Mouse (Mus musculus): ENCODE measurements around the gene Etnk1. TPM values are rescaled to one million over a fixed set of nuclear protein-coding genes. Genes with fewer than 3 reads are reported as not detected.

Etnk1 gene
- total RNA-seq, 4 experiments from 2014 or later = 26.4 to 29.2 (median 27.7) TPM

- DNase-seq (ENCODE audit: low spot score) = no peak
These were observed 41.9 kb downstream of the Etnk1 start for GRCm38 (mm10) chr6:143208880-143209279.

- no peak for DNase-seq (ENCODE audit: low spot score)
These were observed 45.7 kb downstream of the Etnk1 start for GRCm38 (mm10) chr6:143212766-143213165.

- no peak for DNase-seq (ENCODE audit: low spot score)
These were observed 46.4 kb downstream of the Etnk1 start for GRCm38 (mm10) chr6:143213461-143213860.

- DNase-seq (ENCODE audit: low spot score) = no peak
These were observed 49.2 kb downstream of the Etnk1 start for GRCm38 (mm10) chr6:143216221-143216620.

- peak; percentile 60 for DNase-seq (ENCODE audit: low spot score)
These were observed 52.3 kb downstream of the Etnk1 start for GRCm38 (mm10) chr6:143219347-143219746.

GRCm38 (mm10) chr6:143221245-143221644 is 54.2 kb downstream of the Etnk1 start:
- DNase-seq (ENCODE audit: low spot score) = no peak

- no peak for DNase-seq (ENCODE audit: low spot score)
These were observed 57.0 kb downstream of the Etnk1 start for GRCm38 (mm10) chr6:143224057-143224456.

- no peak for DNase-seq (ENCODE audit: low spot score)
These were observed 57.9 kb downstream of the Etnk1 start for GRCm38 (mm10) chr6:143224885-143225284.

GRCm38 (mm10) chr6:143228696-143229095 is 61.7 kb downstream of the Etnk1 start:
- DNase-seq (ENCODE audit: low spot score) = no peak

- DNase-seq (ENCODE audit: low spot score) = no peak
These were observed 62.9 kb downstream of the Etnk1 start for GRCm38 (mm10) chr6:143229906-143230305.

- DNase-seq (ENCODE audit: low spot score) = no peak
These were observed 63.9 kb downstream of the Etnk1 start for GRCm38 (mm10) chr6:143230888-143231287.

GRCm38 (mm10) chr6:143232718-143233117 is 65.7 kb downstream of the Etnk1 start:
- DNase-seq (ENCODE audit: low spot score) = no peak

GRCm38 (mm10) chr6:143234868-143235267 is 67.8 kb downstream of the Etnk1 start:
- no peak for DNase-seq (ENCODE audit: low spot score)

GRCm38 (mm10) chr6:143239362-143240074 is 72.5 kb downstream of the Etnk1 start:
- DNase-seq (ENCODE audit: low spot score) = no peak

- DNase-seq (ENCODE audit: low spot score) = no peak
These were observed 76.2 kb downstream of the Etnk1 start for GRCm38 (mm10) chr6:143243191-143243590.

GRCm38 (mm10) chr6:143257921-143258320 is 90.9 kb downstream of the Etnk1 start:
- DNase-seq (ENCODE audit: low spot score) = no peak

GRCm38 (mm10) chr6:143259169-143259629 is 92.2 kb downstream of the Etnk1 start:
- no peak for DNase-seq (ENCODE audit: low spot score)

GRCm38 (mm10) chr6:143259870-143260559 is 93.0 kb downstream of the Etnk1 start:
- no peak for DNase-seq (ENCODE audit: low spot score)

- no peak for DNase-seq (ENCODE audit: low spot score)
These were observed 93.7 kb downstream of the Etnk1 start for GRCm38 (mm10) chr6:143260560-143261288.

GRCm38 (mm10) chr6:143261289-143261665 is 94.3 kb downstream of the Etnk1 start:
- DNase-seq (ENCODE audit: low spot score) = no peak

- DNase-seq (ENCODE audit: low spot score) = no peak
These were observed 98.5 kb downstream of the Etnk1 start for GRCm38 (mm10) chr6:143265482-143265881.

- DNase-seq (ENCODE audit: low spot score) = no peak
These were observed 112.2 kb downstream of the Etnk1 start for GRCm38 (mm10) chr6:143279222-143279621.

Measured in heart, adult 8-10 months (tissue).